Mouse (Mus musculus): Measurements from ENCODE around the gene Slc3a1.

DNA sequence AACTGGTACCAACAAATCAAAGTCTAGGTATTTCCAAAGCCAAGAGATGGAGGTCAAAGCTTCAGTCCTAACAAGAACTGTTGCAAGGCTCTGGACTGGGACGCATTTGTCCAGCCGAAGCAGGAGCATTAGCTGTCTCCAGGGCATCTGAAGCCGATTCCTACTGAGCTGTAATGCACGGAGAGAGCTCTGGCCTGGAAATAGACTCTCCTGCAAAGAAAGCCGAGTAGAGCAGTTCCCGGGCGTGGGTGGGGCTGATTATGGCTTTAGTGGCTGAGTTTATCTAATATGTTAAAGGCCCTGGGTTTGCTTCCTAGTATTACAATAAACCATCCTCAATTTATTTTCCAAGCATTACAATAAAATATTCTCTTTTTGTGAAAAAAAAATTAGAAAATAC is 45.0 kb downstream of the Slc3a1 start:
- no peak for TF ChIP-seq GATA1 (IDR thresholded peaks at IDR 0.05; ENCODE audit: low read length)
- TF ChIP-seq TAL1 (IDR thresholded peaks at IDR 0.05; ENCODE audit: low read length): no peak
